Mouse (Mus musculus) thymus, adult 2 months (tissue): ENCODE results near the gene Fanci.

Experiments
- CTCF ChIP-seq: fragments of 200-500 bp; IDR thresholded peaks from 2 replicates; pipeline ENCODE4 v1.5.1; 2012; ENCODE audit warnings: mild to moderate bottlenecking, control low read depth, low read length, moderate library complexity, borderline replicate concordance; ENCODE audit not compliant: control insufficient read depth, poor library complexity, insufficient read depth; ENCODE audit errors: extremely low read depth
- POLR2A ChIP-seq: fragments of 200-500 bp; IDR thresholded peaks from 2 replicates; pipeline ENCODE4 v1.6.1; 2012; ENCODE audit warnings: mild to moderate bottlenecking, low read length, control low read depth, moderate library complexity; ENCODE audit not compliant: control insufficient read depth, poor library complexity, insufficient read depth; ENCODE audit errors: extremely low read depth

DNA sequence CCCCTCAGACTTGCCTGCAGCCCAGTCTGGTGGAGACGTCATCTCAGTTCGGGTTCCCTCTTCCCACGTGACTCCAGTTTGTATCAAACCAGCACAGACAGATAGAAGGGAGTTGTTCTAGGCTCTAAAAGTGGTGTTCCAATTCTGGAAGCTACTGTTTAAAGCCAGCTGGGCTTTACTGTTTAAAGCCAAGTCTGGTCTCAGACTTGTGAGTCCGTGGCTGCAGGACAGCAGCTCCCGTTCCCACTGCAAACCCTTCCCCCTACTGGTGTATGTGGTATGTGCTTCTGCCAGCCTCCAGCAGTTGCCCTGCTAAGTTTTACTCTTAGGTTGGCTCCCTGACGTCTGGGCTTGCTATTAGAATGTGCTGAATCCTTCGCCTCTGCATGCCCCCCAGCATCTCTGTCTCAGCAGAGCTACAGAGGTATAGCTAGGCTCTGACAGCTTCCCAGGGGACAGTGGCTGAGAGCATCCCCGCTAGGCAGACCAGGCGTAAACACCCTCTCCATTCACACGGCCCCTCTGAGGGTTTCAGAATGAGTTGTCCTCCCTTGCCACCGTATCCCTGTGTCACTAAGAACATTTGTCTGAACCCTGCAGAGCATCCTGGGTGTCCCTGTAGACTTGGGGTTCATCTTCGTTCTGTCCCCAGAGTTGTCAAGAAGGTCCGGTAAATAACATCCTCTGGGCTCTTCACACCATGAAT, 44.5 kb upstream of the Fanci start:
- no peak for TF ChIP-seq CTCF
- no peak for TF ChIP-seq POLR2A
